Mouse (Mus musculus) cerebellum, adult 9-11 months (tissue): ENCODE data around the gene Ptprm.

Source experiments
- DNase-seq: peaks from one replicate; pipeline ENCODE4 v3.0.0; 2022

The Ptprm gene

DNA sequence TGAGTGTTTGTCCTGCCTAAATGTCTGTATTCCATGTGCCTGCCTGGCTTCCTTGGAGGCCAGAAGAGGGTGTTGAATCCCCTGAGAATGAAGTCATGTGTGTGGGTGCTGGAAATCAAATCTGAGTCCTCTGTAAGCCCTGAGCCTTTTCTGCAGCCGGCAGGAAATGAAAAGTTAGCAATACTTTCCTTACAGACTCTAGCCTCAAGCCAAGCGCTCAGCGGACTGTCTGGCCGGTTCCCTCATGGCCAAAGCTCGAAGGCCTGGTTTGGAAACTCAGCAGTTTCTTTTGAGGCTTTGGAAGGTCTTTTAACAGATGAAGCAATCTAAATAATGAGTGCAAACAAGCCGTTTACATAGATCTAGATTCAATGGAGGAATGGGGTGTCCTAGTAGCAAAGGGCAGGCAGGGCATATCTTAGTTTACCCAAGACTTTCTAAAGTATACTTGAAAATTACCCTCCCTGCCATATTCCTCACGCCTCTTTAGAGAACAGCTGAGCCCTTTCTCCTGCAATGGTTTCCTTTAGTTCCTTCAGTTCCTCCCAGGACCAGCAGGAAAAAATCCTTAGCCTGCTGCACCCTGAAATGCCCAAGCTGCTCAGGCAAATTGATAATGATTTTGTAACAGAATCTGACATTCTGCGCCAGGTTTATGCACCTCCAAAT, 144.4 kb downstream of the Ptprm start:
- DNase-seq: no peak

- no peak for DNase-seq
These were observed 145.7 kb downstream of the Ptprm start for GRCm38 (mm10) chr17:67208600-67208999.

- DNase-seq: no peak
These were observed 147.3 kb downstream of the Ptprm start for GRCm38 (mm10) chr17:67206984-67207383.

GRCm38 (mm10) chr17:67201151-67201550, 153.1 kb downstream of the Ptprm start:
- DNase-seq: no peak

- no peak for DNase-seq
These were observed 160.5 kb downstream of the Ptprm start for GRCm38 (mm10) chr17:67193728-67194127.

GRCm38 (mm10) chr17:67188514-67188913, 165.7 kb downstream of the Ptprm start:
- no peak for DNase-seq

DNA sequence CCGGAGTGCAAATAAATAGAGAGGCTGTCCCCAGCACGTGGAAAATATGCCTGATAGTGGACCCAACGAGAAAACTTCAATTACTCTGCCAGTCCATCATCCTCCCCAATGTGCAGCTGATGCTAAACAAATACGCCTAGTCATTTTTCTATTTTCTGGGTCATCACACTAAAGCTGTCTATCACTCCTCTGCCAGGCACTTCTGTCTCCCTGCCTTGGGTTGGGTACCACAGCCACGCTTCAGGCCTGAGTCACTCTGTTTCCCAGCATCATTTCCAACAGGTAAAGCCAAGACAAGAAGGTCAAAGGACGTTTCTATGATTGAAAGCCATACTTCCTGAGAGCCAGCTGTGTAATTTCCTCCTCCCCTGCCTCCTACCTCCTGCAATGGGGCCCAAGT, 167.4 kb downstream of the Ptprm start:
- DNase-seq: no peak

- no peak for DNase-seq
These were observed 168.3 kb downstream of the Ptprm start for GRCm38 (mm10) chr17:67185942-67186341.

DNA sequence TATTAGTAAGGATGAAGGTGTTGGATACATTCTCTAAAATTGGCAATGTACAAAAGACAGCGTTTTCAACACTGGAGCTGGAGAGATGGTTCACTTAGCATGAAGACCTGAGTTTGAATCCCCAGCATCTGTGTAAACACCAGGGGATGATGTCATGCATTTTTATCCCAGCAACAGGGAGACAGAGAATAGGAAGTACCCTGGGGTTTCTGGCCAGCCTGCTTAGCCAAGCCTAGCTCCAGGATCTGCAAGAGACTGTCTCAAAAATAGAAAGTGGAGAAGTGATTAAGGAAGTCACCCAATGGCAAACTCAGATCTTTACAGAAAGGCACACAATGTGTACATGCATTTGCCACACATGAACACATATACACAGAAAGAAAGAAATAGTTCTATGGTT, 174.8 kb downstream of the Ptprm start:
- no peak for DNase-seq

DNA sequence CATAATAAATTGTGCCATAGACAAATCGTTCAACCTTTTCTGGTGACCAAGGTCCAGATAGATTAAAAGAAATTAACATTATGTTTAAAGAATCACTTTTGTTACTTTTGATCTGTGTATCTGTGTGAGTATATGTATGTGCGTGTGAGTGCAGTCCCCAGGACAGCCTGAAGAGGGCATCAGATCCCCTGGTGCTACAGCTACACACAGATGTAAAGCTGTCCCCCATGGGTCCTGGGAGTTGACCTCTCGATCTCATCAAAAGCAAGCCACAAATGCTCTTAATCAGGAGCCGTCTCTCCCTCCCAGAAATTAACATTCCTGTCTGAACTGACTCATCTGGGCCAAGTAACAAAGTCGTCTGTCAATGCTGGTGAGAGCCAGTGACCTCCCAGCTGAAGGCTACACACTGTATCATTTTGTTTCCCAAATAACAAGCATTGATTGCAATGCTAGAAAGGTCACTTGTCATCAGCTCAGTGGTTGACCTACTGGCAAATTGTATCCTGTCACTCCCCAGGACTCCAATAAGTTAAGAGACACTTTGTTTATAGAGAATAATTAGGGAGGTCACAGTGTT, 175.5 kb downstream of the Ptprm start:
- DNase-seq: no peak

GRCm38 (mm10) chr17:67175836-67176235, 178.4 kb downstream of the Ptprm start:
- peak; percentile 11 for DNase-seq

- DNase-seq: no peak
These were observed 182.9 kb downstream of the Ptprm start for GRCm38 (mm10) chr17:67171353-67171752.

DNA sequence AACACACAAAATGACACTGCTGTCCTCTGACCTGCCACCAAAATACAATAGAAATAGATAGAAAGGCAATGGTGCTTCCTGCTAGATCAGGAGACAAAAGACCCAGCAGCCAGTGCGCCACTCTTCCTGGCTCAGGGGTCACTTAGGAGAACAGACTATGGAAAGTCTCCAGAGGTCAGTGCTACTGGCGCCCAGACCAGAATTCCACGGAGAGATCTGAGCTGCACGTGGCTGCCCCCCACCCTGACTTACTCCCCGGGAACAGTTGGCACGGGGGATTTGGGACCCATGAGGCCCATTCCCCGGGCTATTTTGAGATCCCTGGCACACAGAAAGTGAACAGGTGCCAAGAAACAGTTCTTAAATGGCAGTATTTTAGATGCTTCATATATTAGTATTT, 183.6 kb downstream of the Ptprm start:
- no peak for DNase-seq

DNA sequence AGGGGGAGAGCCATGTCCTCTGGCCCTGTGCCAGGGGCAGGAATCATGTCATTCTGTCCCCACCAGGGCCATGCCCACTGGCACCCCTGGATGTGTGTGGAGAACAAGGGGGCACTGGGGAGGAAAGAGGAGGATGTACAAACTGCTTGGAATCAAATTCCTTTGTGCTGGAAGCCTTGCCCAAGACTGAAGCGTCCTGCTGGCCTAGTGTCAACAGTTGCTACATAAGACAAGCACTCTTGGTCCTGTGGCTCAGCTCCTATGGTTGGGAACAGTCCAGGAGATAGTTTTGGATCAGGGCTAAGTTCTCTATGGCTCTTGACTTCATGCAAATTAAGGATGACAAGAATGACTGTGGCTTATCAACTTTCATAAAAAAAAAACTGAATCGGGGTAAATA, 188.4 kb downstream of the Ptprm start:
- DNase-seq: no peak

DNA sequence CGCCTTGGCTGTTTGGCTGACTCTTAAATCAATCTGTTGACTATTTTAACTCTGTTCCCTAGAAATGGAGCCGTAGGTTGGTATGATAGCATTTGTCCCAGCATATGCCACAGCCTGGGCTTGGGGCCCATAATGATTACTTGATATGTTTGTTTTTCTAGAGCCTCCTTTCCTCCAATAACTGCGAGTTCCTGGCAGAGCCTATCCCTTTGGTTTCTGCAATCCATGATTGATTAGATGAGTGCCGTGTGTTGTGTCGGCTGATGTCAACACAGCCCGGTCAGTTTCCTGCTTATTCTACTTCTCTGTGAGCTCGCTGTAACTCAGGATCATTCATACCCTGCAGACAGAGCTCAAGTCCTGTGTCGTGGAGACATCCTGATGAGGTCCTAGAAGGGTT, 194.6 kb downstream of the Ptprm start:
- DNase-seq: no peak

DNA sequence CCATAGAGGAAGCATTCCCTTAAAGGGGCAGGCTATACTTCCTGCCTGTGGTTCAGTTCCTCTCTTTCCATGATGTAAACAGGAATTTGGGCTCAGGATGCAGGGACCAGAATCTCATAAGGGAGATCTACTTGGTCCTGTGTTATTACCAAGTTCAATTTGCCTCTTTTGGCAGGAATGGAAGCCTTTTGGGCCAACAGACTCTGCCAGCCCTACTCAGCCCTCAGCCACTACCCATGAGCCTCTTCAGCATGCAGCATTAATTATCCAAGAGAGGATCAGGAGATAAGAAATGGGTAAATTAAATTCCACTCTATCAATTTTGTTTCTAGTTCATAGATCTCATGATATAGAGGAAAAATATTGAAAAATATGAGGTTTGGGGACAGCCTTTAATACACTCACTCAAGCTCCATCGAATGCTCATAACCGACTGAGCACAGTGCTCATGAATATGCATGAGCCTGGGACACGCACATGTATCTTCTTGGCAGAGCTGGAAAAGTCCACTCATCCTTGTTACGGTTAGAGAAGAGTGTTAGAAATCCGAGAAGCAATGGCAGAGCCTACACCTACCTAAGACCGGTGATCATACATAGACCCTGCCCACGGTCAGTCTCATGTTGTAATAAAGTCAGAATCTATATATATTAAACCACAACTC, 197.0 kb downstream of the Ptprm start:
- DNase-seq: no peak

- DNase-seq: no peak
These were observed 202.0 kb downstream of the Ptprm start for GRCm38 (mm10) chr17:67152218-67152617.

DNA sequence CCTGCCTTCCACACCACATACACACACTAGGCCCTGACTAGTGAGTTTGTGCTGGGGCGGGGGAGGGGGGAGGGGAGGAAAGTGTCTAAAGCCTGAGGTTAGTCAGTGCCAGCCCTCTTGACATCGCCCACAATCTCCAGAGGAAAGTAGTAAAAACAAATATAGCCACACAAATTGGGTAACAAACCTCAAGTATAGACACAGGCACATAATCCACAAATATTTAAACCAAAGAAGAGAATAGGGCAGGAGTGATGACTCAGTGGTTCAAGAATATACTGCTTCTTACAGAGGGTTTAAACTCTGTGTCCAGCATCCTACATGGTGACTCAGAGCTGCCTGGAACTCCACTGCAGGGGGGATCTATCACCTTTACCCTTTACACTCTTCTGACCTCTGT, 203.8 kb downstream of the Ptprm start:
- DNase-seq: no peak

DNA sequence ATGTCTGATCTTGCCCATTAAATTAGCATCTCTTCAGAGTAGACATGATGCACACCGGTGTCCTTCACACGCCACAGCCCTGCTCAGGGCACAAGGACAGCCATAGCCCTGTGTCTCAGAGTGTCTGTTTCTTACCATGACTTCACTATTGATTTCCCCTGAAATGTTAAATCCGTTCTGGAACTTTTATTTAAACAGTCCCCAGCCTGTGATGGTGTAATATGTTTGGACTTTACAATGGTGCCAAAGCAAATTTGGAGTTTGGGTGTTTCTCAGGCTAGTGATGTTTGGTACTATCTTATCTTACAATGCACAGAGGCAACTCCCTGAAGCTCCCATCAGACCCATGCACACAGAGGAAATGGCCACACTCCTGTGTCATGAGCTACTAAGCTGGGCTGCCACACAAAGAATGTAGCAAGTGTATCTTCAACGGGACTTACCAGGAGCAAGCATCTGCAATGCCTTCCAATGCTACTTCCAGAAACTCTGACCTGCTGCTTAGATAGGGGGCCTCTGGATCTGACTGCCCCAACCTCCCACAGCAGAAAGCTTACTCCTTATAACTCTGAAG, 212.0 kb downstream of the Ptprm start:
- DNase-seq: no peak

DNA sequence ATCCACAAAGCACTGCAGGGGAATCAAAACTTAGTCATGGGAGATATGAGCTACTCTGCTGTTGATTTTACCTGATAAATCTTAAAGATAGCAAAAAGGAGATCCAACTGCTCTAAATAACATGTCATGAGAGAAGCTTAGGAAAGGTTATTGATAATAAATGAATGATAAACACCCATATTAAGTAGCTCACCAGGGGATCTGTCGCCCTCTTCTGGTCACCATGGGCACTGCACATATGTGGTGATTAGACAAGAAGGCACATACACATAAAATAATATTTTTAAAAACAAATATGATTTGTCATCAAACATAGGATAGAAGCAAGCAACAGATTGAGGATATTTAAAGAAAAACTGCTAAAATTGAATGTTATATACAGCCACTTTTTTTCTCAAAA, 213.8 kb downstream of the Ptprm start:
- no peak for DNase-seq

DNA sequence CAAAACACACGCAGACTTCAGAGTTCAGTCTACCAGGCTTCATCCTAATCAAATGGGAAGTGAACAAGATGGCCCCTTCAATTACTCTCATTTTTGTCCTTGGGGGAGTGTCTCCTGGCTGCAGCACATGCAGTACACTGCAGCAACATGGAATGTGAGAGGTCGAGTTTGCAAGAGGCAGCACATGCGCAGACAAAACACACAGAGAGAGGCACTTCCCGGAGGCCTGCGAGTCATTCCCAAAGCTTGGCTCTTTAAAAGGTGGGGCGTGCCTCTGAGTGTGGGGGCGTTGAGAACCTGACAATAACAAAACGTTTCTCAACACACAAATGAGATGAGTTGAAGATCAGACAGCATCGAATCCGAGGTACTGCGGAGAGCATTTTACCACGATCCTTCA, 215.3 kb downstream of the Ptprm start:
- no peak for DNase-seq

- DNase-seq: no peak
These were observed 217.4 kb downstream of the Ptprm start for GRCm38 (mm10) chr17:67136876-67137275.

DNA sequence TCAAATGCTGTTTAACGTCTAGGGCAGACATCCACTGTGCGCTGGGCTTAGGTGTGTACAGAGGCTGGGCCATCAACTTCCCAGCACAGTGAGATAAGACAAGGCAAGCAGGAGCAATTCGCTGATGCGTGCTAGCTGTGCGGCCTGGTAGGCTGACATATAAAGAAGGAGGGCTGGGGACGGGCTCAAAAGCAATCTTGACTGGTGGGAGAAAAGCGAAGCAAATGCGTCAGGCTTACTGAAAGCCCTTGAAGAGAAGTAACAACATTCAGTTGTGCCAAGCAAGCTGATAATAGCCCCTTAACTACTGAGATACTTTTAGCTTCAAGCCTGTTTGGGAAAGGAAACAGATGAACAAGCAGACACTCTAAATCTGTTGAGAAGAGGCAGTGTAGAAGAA, 217.8 kb downstream of the Ptprm start:
- DNase-seq: no peak

GRCm38 (mm10) chr17:67134235-67134634, 220.0 kb downstream of the Ptprm start:
- no peak for DNase-seq
